Mouse (Mus musculus) cerebellum, adult 2 months (tissue): ENCODE data around the gene Hvcn1.

Source experiments
- CTCF ChIP-seq: fragments of 200-500 bp; IDR thresholded peaks from 2 replicates; pipeline ENCODE4 v1.5.1; 2011; ENCODE audit warnings: low read depth, mild to moderate bottlenecking, control low read depth, low read length, moderate library complexity, borderline replicate concordance; ENCODE audit not compliant: insufficient read depth
- POLR2A ChIP-seq: fragments of 200-500 bp; IDR thresholded peaks from 2 replicates; pipeline ENCODE4 v1.6.1; 2011; ENCODE audit warnings: low read length, control low read depth, borderline replicate concordance; ENCODE audit not compliant: insufficient read depth

GRCm38 (mm10) chr5:122265942-122266341, 59.3 kb downstream of the Hvcn1 start:
- TF ChIP-seq POLR2A (no peak), CTCF (no peak)
